Mouse (Mus musculus) megakaryocyte, embryonic 14.5 days (primary cell): ENCODE results near the gene Cd44.

ENCODE experiments used
- FLI1 ChIP-seq: IDR thresholded peaks from 2 replicates; pipeline ENCODE4 v1.6.1; 2012; ENCODE audit warnings: low read length, inconsistent platforms, mixed read lengths
- GATA1 ChIP-seq: IDR thresholded peaks from 3 replicates; pipeline ENCODE4 v1.6.1; 2012; ENCODE audit warnings: mixed read lengths, low read length, inconsistent platforms, borderline replicate concordance

- TF ChIP-seq GATA1 (no peak), FLI1 (no peak)
Observed at GRCm38 (mm10) chr2:102764602-102765374, 136.7 kb downstream of the Cd44 start.
